Mouse (Mus musculus) liver, postnatal 0 days (tissue): ENCODE measurements around the gene Slc43a2. TPM values are rescaled to one million over a fixed set of nuclear protein-coding genes. Genes with fewer than 3 reads are reported as not detected.
"Not testable (repeated sequence)": the region's sequence is repeated elsewhere in the genome, so short reads cannot be mapped to it uniquely, and the experiment has no call there.

Source experiments
- ATAC-seq: fragments of 200-750 bp; cut with Nextera tagmentation; 2 replicates; pipeline ENCODE4 v1.8.0; 2017; ENCODE audit warnings: mild to moderate bottlenecking, moderate library complexity
- DNase-seq: peaks from one replicate; pipeline ENCODE4 v3.0.0-alpha.2; 2016
- H3K27ac ChIP-seq: fragments of 300-500 bp; sonication (generic); 2 replicates; pipeline ENCODE4 v1.5.1; 2014; ENCODE audit warnings: antibody characterized with exemption, moderate library complexity, mild to moderate bottlenecking, low read depth
- H3K27me3 ChIP-seq: fragments of 300-500 bp; sonication (generic); 2 replicates; pipeline ENCODE4 v1.6.1; 2014; ENCODE audit warnings: low read length, control low read depth, mixed read lengths; ENCODE audit not compliant: insufficient read depth
- H3K36me3 ChIP-seq: fragments of 300-500 bp; sonication (generic); replicated peaks from 2 replicates; pipeline ENCODE4 v1.6.1; 2014; ENCODE audit warnings: mild to moderate bottlenecking, control low read depth, low read length, moderate library complexity, mixed read lengths; ENCODE audit not compliant: insufficient read depth
- H3K4me1 ChIP-seq: fragments of 300-500 bp; sonication (generic); 2 replicates; pipeline ENCODE4 v1.6.1; 2014; ENCODE audit warnings: antibody characterized with exemption, mild to moderate bottlenecking, control low read depth; ENCODE audit not compliant: insufficient read depth
- H3K4me2 ChIP-seq: fragments of 300-500 bp; sonication (generic); 2 replicates; pipeline ENCODE4 v1.6.1; 2014; ENCODE audit warnings: low read depth, mild to moderate bottlenecking, low read length, moderate library complexity, mixed read lengths
- H3K4me3 ChIP-seq: fragments of 300-500 bp; sonication (generic); 2 replicates; pipeline ENCODE4 v1.5.1; 2014; ENCODE audit warnings: low read depth, low read length
- H3K9ac ChIP-seq: fragments of 300-500 bp; sonication (generic); replicated peaks from 2 replicates; pipeline ENCODE4 v1.6.1; 2014; ENCODE audit warnings: mild to moderate bottlenecking, moderate library complexity
- H3K9me3 ChIP-seq: fragments of 300-500 bp; sonication (generic); 2 replicates; pipeline ENCODE4 v1.6.1; 2016; ENCODE audit warnings: mild to moderate bottlenecking, control low read depth, low read length, mixed read lengths
- CTCF ChIP-seq: sonication (generic); IDR thresholded peaks from 2 replicates; pipeline ENCODE4 v1.5.1; 2016; ENCODE audit warnings: antibody characterized with exemption, low read depth
- EP300 ChIP-seq: IDR thresholded peaks from 2 replicates; pipeline ENCODE4 v1.6.1; 2016; ENCODE audit warnings: antibody characterized with exemption, low read depth, mild to moderate bottlenecking
- WGBS: fragments of 180-500 bp; shearing (Covaris S2); extraction: QIAGEN DNeasy Blood & Tissue Kit; methylation state at CpG from one replicate; pipeline ENCODE4 v1.1.7; 2014; ENCODE audit not compliant: insufficient replicate concordance; 5-methylcytosine and 5-hydroxymethylcytosine counted together
- polyA plus RNA-seq: library from polyadenylated mRNA; unstranded; fragments of >200 nt; fragmentation: Nextera tagmentation; extraction: Ambion mirVana; gene quantifications from 2 replicates; pipeline ENCODE4 v1.2.1, GENCODE M21; 2015

The Slc43a2 gene
- polyA plus RNA-seq, 1 experiment from 2014 or later: 7.2 TPM

- no peak for TF ChIP-seq EP300
- no peak for TF ChIP-seq CTCF
- H3K27ac ChIP-seq: no peak overlapping the region
- ATAC-seq: no peak
Observed at GRCm38 (mm10) chr11:75552906-75553482, 21.5 kb downstream of the Slc43a2 start.

DNA sequence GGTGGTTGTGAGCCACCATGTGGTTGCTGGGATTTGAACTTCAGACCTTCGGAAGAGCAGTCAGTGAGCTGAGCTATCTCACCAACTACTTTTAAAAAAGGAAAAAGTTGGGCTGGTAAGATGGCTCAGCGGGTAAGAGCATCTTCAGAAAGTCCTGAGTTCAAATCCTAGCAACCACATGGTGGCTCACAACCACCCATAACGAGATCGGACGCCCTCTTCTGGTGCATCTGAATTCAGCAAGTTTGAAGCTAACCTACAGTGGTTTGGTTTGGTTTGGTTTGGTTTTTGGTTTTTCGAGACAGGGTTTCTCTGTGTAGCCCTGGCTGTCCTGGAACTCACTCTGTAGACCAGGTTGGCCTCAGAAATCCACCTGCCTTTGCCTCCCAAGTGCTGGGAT, 24.5 kb downstream of the Slc43a2 start:
- peak; percentile 39 for TF ChIP-seq CTCF
- H3K27ac ChIP-seq, H3K4me1 ChIP-seq, H3K9ac ChIP-seq, DNase-seq, H3K36me3 ChIP-seq, H3K9me3 ChIP-seq, ATAC-seq, H3K4me2 ChIP-seq, H3K4me3 ChIP-seq, H3K27me3 ChIP-seq: not testable (repeated sequence)
- whole genome bisulfite sequencing: 79% methylated on average over 6 of the region's 6 CpGs

More at GRCm38 (mm10) chr11:75552906-75553482, 21.5 kb downstream of the Slc43a2 start:
- Histone ChIP-seq H3K36me3 (peaks cover 5% of the 10 kb centered on the region; the same call in 1 of the 2 replicates), H3K4me2 (no peak overlapping the region), H3K27me3 (no peaks in the 10 kb centered on the region), H3K9me3 (no peaks in the 10 kb centered on the region), H3K9ac (no peak overlapping the region), H3K4me3 (no peak overlapping the region), H3K4me1 (peaks cover 14% of the 10 kb centered on the region)
- DNase-seq: no peak
- 64% methylated on average over 7 of the region's 7 CpGs for WGBS

DNA sequence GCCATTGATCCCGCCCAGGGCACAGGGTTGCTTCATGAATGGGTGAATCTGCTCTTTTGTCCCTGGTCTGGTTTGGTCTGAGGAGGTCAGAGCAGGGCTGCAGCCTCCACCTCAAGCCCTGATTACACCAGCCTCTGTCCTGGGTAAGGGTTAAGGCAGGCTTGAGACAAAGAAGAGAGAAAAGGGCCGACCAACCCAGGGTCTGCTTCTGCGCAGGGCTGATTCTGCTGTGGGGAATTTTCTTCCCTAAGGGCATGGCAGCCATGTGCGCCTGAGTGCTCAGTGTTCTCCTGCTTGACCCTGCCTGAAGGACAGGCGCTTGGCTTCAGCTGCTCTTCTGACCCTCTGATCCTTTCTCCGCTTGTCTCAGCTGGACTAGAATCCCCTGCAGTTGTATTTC, 25.6 kb downstream of the Slc43a2 start:
- Histone ChIP-seq H3K9me3 (no peaks in the 10 kb centered on the region), H3K9ac (no peak overlapping the region), H3K27ac (no peak overlapping the region), H3K4me1 (0 out of 2 replicates have a peak, but pooled peaks cover 3% of the 10 kb centered on the region), H3K27me3 (no peaks in the 10 kb centered on the region), H3K4me2 (no peak overlapping the region), H3K36me3 (peaks cover 5% of the 10 kb centered on the region; the same call in 1 of the 2 replicates), H3K4me3 (no peak overlapping the region)
- ATAC-seq (no peak), DNase-seq (no peak)
- 84% methylated on average over 6 of the region's 6 CpGs for WGBS
- TF ChIP-seq EP300 (no peak), CTCF (no peak)

GRCm38 (mm10) chr11:75558101-75558500, 26.6 kb downstream of the Slc43a2 start:
- TF ChIP-seq CTCF (peak; percentile 60), EP300 (no peak)
- ATAC-seq (no peak), DNase-seq (no peak)
- no peak overlapping the region for H3K9ac ChIP-seq
- H3K4me2 ChIP-seq: no peak overlapping the region
- H3K27me3 ChIP-seq: no peaks in the 10 kb centered on the region
- H3K27ac ChIP-seq: no peak overlapping the region
- H3K36me3 ChIP-seq: peaks cover 6% of the 10 kb centered on the region; the same call in 1 of the 2 replicates
- H3K9me3 ChIP-seq: no peaks in the 10 kb centered on the region
- H3K4me3 ChIP-seq: no peak overlapping the region
- H3K4me1 ChIP-seq: 0 out of 2 replicates have a peak, but pooled peaks cover 3% of the 10 kb centered on the region
- WGBS: 95% methylated on average over 1 of the region's 1 CpGs

DNA sequence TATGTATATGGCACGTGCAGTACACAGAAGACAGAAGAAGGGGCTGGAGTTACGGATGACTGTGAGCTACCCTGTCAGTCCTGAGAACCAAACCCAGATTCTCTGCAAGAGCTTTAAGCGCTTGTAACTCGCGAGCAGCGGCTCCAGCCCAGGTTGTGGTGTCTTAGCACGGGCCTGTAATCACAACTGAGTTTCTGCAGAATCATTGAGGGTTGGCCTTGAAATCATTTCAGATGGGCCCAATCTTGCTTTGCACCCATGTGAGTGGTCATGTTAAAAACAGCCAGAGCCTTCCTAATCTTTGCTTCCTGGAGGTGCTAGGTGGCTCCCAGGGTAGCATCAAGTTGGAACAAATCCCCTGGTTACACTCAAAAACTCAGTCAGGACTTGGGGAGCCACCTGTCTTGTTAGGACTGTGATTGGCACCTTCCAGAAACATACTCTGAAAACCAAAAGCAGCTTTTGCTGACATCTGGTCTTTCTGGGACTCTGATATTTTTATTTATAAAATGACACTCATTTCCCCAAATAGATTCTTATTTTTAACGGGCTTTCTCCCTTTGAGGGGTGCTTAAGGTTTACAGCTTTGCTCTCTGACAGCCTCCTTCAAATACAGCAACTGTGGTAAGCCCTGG, 28.5 kb downstream of the Slc43a2 start:
- Histone ChIP-seq H3K9ac (no peak overlapping the region), H3K27me3 (no peaks in the 10 kb centered on the region), H3K4me2 (no peak overlapping the region), H3K4me3 (no peak overlapping the region), H3K4me1 (peaks cover 9% of the 10 kb centered on the region), H3K9me3 (no peaks in the 10 kb centered on the region), H3K27ac (peak overlapping the region; percentile 48), H3K36me3 (0 out of 2 replicates have a peak, but pooled peaks cover 9% of the 10 kb centered on the region)
- no peak for TF ChIP-seq EP300
- no peak for TF ChIP-seq CTCF
- DNase-seq (no peak), ATAC-seq (no peak)
- 72% methylated on average over 8 of the region's 8 CpGs for WGBS

- Histone ChIP-seq H3K27ac (peak overlapping the region; percentile 55), H3K4me3 (no peak overlapping the region), H3K9ac (no peak overlapping the region), H3K27me3 (no peaks in the 10 kb centered on the region), H3K9me3 (no peaks in the 10 kb centered on the region), H3K4me2 (no peak overlapping the region), H3K36me3 (0 out of 2 replicates have a peak, but pooled peaks cover 9% of the 10 kb centered on the region), H3K4me1 (peaks cover 9% of the 10 kb centered on the region)
- peak; percentile 48 for ATAC-seq
- DNase-seq: peak; percentile 54
- TF ChIP-seq CTCF (no peak), EP300 (no peak)
- WGBS: 59% methylated on average over 14 of the region's 14 CpGs
Observed at GRCm38 (mm10) chr11:75560530-75561409, 29.3 kb downstream of the Slc43a2 start.
